Mouse (Mus musculus): ENCODE measurements around the gene Hoxc9.

Gene Hoxc9

DNA sequence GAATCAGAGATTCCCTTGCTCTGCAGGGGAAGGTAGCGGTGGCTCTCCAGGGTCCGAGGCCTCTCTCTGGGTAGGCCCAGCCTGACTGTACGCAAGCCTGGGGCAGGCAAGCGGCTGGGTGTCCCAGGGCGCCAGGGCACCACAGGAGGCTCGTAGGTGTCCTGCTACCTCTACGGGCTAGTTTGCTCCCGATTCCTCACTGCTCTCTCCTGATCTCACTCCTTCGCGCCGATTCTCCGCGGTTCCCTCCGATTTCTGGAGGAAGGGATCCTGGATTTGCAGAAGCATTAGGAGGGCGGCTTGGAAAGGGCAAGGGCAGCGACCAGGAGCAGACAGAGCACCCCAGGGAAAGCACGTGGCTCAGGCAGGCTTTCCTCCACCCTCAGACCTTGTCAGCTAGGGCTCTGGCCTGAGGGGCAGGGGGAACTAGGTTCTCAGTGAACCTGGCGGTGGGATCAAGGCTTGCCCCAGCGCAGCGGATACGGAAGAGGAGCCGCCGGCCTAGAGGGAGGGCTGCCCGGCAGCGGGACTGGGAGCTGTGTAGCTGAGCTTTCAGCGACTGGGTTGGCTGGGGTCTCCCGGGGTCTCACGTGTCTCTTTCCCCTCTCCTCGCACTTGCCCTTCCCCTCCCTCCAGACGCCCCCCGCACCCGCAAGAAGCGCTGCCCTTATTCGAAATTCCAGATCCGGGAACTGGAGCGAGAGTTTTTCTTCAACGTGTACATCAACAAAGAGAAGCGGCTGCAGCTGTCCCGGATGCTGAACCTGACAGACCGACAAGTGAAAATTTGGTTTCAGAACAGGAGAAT is 20.2 kb upstream of the Hoxc9 start:
- DNase-seq (ENCODE audit: low spot score): no peak

- no peak for DNase-seq (ENCODE audit: low spot score)
Observed at GRCm38 (mm10) chr15:102956906-102957305, 19.3 kb upstream of the Hoxc9 start.

GRCm38 (mm10) chr15:102959663-102960191 is 16.5 kb upstream of the Hoxc9 start:
- no peak for DNase-seq (ENCODE audit: low spot score)

- no peak for DNase-seq (ENCODE audit: low spot score)
Observed at GRCm38 (mm10) chr15:102961728-102962127, 14.5 kb upstream of the Hoxc9 start.

DNA sequence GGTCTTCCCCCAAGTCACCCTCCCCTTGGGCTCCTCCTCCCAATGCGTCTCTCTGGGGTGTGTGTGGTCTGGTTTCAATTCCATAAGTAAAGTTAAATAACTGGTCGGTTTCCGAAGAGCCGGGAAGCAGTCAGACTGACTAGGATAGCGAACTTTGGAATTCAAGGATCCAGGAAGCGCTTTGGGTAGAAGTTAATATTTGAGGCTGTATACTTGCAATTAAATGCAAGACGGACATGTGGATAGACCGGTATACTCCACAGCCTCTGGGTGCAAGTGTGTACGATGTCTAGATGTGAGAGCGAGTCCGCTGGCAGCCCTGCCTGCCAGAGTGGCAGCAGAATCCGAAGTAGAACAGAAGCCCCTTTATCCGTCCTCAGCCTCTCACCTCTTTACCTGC is 13.7 kb upstream of the Hoxc9 start:
- no peak for DNase-seq (ENCODE audit: low spot score)

DNA sequence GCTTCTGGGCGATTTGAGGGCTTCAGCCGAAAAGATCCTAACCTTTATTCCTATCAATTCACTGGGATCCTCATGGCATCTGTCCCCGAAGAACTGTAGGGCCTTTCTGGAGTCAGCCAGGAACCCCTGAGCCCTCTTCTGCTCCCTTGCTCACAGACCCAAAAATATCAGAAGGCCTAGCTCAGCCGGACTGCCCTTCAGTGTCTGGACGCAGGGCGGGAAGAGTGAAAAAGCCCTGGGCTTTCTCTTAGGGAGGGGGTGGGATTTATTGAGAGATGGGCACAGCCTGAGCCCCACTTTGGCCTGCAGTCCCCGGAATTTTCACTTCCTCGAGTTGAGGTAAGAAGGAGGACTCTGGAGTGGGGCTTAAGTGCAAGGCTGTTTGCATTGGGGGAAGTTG is 13.0 kb upstream of the Hoxc9 start:
- no peak for DNase-seq (ENCODE audit: low spot score)

DNA sequence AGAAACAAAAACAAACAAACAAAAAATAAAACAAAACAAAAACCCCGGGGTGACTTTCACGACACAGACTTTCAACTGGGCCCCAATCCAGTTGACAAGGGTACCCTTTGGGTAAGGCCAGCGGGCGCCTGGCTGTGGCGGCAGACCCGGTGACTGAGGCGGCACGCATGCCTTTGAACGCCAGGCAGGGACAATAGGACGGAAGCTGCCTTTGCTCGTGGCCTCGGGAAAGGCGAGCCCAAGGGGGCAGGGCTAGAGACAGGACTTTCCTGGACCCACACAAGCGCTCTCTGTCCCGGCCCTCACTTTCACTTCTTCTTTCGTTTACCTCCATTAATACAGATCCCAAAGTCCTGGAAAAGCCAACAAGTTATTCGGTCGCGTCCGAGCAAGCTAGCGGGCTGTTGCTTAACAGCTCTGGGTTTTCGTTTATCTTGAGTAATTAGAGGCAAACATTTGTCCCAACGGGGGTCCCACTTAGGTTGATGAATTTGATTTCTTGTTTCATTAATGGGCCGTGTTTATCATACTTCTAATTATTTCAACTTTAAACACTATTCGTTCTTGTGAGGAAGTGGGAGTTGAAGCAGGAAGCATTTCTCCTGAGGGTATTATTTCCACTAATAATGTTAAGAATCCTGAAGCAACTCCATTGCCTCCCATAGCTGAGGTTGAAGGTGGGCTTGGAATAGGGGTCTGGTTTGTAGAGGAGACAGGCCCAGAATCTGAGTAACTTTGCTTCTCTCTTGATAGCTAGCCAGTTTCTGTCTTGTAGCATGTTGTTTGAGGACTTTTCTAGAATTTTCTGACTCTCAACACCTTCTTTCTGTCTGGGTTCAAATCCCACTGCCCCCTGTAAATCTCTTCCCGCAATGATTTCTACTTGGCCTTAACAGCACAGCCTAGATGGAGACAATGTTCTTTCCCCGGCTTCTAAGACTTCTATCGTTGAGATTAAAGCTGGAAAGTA is 12.3 kb upstream of the Hoxc9 start:
- DNase-seq (ENCODE audit: low spot score): peak; percentile 81

- DNase-seq (ENCODE audit: low spot score): no peak
Observed at GRCm38 (mm10) chr15:102965003-102965891, 11.0 kb upstream of the Hoxc9 start.

DNA sequence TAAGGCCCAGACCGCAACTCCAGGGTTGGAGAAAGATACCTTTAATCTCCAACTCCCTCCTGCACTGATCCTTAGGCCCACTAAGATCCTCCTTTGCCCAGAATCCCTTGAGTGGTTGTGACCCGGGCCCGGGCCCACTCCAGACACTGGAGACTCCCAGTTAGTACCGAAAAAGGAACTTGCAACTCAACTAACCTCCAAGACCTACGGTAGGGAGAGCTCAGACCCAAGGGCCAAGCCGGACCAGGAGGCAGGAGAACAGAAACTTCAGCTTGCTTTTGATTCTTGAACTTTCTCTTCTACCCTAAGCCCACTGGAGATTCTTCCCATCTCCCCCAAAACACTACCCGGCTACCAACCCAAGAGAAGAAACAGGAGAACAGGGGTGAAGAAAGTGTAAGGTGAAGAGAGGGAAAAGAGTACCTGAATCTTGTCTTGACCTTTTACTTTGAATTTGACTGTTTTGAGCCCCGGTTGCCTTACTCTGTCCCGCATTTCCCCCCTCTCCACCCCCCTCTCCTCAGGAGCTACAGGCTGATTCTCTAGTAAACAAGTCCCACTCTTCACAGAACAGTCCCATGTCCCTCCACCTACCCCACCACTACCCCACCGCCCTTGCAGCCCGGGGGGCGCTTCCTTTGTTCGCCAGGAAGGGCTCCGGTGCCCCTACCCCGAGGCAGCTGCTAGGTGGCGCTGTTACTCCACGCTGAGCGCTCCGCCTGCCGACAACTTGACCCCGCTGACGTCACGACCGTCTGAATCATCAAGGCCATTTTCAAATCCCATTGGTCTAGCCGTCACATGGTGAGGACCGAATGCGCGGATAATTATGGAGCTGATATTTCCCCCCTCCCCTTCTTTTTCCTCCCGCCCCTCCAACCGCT is 10.1 kb upstream of the Hoxc9 start:
- DNase-seq (ENCODE audit: low spot score): peak; percentile 95

DNA sequence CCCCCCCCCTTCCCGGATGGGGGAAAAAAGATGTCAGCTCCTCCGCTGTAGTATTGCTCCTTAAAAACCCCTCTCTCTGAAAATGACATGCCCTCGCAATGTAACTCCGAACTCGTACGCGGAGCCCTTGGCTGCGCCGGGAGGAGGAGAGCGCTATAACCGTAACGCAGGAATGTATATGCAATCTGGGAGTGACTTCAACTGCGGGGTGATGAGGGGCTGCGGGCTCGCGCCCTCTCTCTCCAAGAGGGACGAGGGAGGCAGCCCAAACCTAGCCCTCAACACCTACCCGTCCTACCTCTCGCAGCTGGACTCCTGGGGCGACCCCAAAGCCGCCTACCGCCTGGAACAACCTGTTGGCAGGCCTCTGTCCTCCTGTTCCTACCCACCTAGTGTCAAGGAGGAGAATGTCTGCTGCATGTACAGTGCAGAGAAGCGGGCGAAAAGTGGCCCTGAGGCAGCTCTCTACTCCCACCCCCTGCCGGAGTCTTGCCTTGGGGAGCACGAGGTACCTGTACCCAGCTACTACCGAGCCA is 9.4 kb upstream of the Hoxc9 start, which contains the start of gene Hoxc10:
Gene Hoxc10 (plus strand): TSS at position 21 of the 536 bp plus-strand sequence.
- no peak for DNase-seq (ENCODE audit: low spot score)

- DNase-seq (ENCODE audit: low spot score): no peak
Observed at GRCm38 (mm10) chr15:102967312-102967510, 9.0 kb upstream of the Hoxc9 start, which contains the start of gene Hoxc5. Gene Hoxc5 (plus strand): TSS chr15:102967443.

GRCm38 (mm10) chr15:102967511-102968397 is 8.5 kb upstream of the Hoxc9 start:
- no peak for DNase-seq (ENCODE audit: low spot score)

- no peak for DNase-seq (ENCODE audit: low spot score)
Observed at GRCm38 (mm10) chr15:102969296-102969695, 6.9 kb upstream of the Hoxc9 start.

DNA sequence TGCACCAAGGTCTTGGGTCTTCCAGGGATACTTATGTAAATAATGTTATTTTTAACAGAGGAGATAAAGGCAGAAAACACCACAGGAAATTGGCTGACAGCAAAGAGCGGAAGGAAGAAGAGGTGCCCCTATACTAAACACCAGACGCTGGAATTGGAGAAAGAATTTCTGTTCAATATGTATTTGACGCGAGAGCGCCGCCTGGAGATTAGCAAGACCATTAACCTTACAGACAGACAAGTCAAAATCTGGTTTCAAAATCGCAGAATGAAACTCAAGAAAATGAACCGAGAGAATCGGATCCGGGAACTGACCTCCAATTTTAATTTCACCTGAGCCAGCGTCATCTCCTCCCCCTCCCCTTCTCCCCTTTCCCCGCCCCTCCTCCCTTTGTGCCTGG is 5.5 kb upstream of the Hoxc9 start:
- DNase-seq (ENCODE audit: low spot score): no peak

DNA sequence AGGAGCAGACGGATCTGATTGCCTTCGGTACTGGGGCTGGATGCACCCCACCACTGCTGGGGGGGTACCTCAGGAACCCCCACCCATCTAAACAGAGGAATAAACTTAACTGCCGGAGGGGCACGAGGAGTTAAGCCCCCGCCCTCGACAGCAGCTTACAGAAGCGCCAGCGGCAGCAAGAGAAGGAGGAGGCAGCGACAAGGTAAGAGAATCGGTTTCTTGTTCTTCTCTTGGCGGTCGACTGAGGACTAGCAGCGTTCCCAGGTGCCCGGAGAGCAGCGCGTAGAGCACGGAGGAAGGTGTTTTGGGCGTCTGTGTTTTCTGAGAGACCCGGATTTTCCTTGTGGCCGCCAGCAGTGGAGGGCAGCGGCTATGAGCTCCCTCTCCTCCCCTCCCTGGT is 4.0 kb upstream of the Hoxc9 start:
- no peak for DNase-seq (ENCODE audit: low spot score)

DNA sequence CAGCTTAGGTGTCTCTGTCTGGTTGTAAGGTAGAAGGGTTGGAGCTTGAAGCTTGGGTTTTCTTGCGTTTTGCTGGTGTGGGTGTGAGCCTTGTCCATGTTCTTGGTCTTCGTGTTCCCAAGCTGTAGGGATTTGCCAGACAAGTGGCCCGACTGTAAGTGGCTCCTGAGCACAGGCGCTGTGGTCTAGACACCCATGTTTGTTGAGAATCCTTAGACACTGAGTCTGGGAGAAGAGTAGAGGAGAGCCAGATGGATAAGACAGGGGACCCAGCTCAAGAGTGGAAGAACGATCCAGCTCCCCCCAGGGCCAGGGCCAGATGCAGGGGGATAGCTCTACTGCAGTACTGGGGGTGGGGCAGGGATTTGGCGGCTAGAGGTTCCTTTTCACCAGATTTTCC is 3.5 kb upstream of the Hoxc9 start:
- no peak for DNase-seq (ENCODE audit: low spot score)

- DNase-seq (ENCODE audit: low spot score): no peak
Observed at GRCm38 (mm10) chr15:102975034-102975433, 1.2 kb upstream of the Hoxc9 start.

DNA sequence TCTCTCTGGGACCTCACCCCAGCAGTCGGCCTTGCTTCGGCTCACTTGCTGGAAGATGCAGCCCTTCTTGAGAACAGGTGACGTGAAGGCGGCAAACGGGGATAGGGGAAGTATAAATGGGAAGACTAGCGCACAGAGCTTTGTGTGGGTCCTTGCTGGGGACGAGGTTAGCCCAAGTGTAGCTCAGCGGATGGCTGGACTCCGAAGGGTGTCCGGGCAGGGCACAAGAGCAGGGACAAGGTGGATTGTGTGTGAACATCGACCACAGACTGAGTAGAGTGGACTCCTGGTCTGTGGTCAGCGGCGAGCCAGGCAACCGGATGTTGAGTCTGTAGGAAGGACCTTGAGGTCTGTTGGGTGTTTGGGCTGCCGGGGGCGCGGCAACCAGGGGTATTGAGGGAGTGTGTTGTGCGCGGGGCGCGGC is 539 bp upstream of the Hoxc9 start:
- DNase-seq (ENCODE audit: low spot score): no peak

- DNase-seq (ENCODE audit: low spot score): no peak
Observed at GRCm38 (mm10) chr15:102976631-102977422, 588 bp downstream of the Hoxc9 start.
